Comparison of ENCODE assay signal across 15 mouse cellular contexts in genomic region chr11:71414403-71415140, GRCm38 (mm10).
DNase-seq lines count a peak whose midpoint lies in the region; ATAC-seq lines count a peak whose summit lies in the region.
"Had no signal": no experiment of that assay in that cellular context is flagged by ENCODE, and none has a peak within 500 bp of the region (broad histone marks: within the 10 kb centered on the region; RNA-seq: fewer than 3 reads in every experiment).

No protein-coding gene starts in this region.

- H3K4me2 ChIP-seq in neural tube, embryonic 11.5 days (ENCODE audit: low read depth) = no peak overlapping the region
- H3K4me2 ChIP-seq in hindbrain, embryonic 13.5 days = no peak overlapping the region
- no peak overlapping the region for H3K4me2 ChIP-seq in midbrain, embryonic 15.5 days
- H3K4me2 ChIP-seq in intestine, embryonic 15.5 days (replicated peaks) = no peak overlapping the region
- H3K4me2 ChIP-seq: liver, embryonic 13.5 days had no signal

- DNase-seq in neural tube, embryonic 11.5 days (ENCODE audit: low spot score) = peak; percentile 24
- DNase-seq in neural tube, embryonic 10.5 days (ENCODE audit: extremely low spot score, low spot score) = no peak
- DNase-seq in left cerebral cortex, adult 8-10 months (ENCODE audit: low spot score in 2 of 2) = no peak
- DNase-seq in adrenal gland, postnatal 14 days = no peak
- DNase-seq in ovary, postnatal 36 days (ENCODE audit: low spot score) = no peak
- DNase-seq: adrenal gland, postnatal 25 days; left cerebral cortex, postnatal 4 days; liver, embryonic 13.5 days; thymus, postnatal 25 days had no signal

- H3K9ac ChIP-seq in neural tube, embryonic 11.5 days (ENCODE audit: low read length) = no peak overlapping the region
- no peak overlapping the region for H3K9ac ChIP-seq in hindbrain, embryonic 13.5 days
- H3K9ac ChIP-seq in midbrain, embryonic 15.5 days = no peak overlapping the region
- H3K9ac ChIP-seq in intestine, embryonic 15.5 days = no peak overlapping the region
- H3K9ac ChIP-seq: liver, embryonic 13.5 days had no signal

- peak overlapping the region; percentile 11; the same call in 1 of the 2 replicates for H3K27ac ChIP-seq in neural tube, embryonic 11.5 days (ENCODE audit: low read depth, low read length)
- H3K27ac ChIP-seq in hindbrain, embryonic 13.5 days = peak overlapping the region; percentile 68
- no peak overlapping the region for H3K27ac ChIP-seq in midbrain, embryonic 15.5 days
- no peak overlapping the region for H3K27ac ChIP-seq in intestine, embryonic 15.5 days
- H3K27ac ChIP-seq: kidney, postnatal 0 days; liver, embryonic 13.5 days had no signal

- H3K27me3 ChIP-seq in neural tube, embryonic 11.5 days (ENCODE audit: control insufficient read depth, insufficient read depth, low read length) = no peaks in the 10 kb centered on the region
- no peaks in the 10 kb centered on the region for H3K27me3 ChIP-seq in hindbrain, embryonic 13.5 days
- no peaks in the 10 kb centered on the region for H3K27me3 ChIP-seq in midbrain, embryonic 15.5 days (replicated peaks)
- H3K27me3 ChIP-seq in intestine, embryonic 15.5 days (replicated peaks) = no peaks in the 10 kb centered on the region
- H3K27me3 ChIP-seq: liver, embryonic 13.5 days; megakaryocyte, embryonic 14.5 days had no signal

- ATAC-seq in neural tube, embryonic 11.5 days (ENCODE audit: insufficient read depth, low FRiP score, low TSS enrichment) = peak; percentile 75
- peak; percentile 90 for ATAC-seq in hindbrain, embryonic 13.5 days (ENCODE audit: low FRiP score)
- 0 out of 2 replicates have a peak, but pooled peaks have one; percentile 52 for ATAC-seq in midbrain, embryonic 15.5 days (replicated peaks)
- ATAC-seq in intestine, embryonic 15.5 days = no peak
- ATAC-seq: lung, postnatal 0 days had no signal

- no peaks in the 10 kb centered on the region for H3K9me3 ChIP-seq in neural tube, embryonic 11.5 days (ENCODE audit: control insufficient read depth, low read length)
- H3K9me3 ChIP-seq in hindbrain, embryonic 13.5 days = no peaks in the 10 kb centered on the region
- no peaks in the 10 kb centered on the region for H3K9me3 ChIP-seq in midbrain, embryonic 15.5 days
- H3K9me3 ChIP-seq in intestine, embryonic 15.5 days = no peaks in the 10 kb centered on the region
- H3K9me3 ChIP-seq: liver, embryonic 13.5 days had no signal

- no peak overlapping the region for H3K4me3 ChIP-seq in neural tube, embryonic 11.5 days (ENCODE audit: low read depth, low read length)
- no peak overlapping the region for H3K4me3 ChIP-seq in hindbrain, embryonic 13.5 days
- no peak overlapping the region for H3K4me3 ChIP-seq in midbrain, embryonic 15.5 days
- H3K4me3 ChIP-seq in intestine, embryonic 15.5 days (replicated peaks) = no peak overlapping the region
- H3K4me3 ChIP-seq: liver, embryonic 13.5 days; megakaryocyte, embryonic 14.5 days had no signal

- WGBS in neural tube, embryonic 11.5 days = 48% methylated on average over 9 of the region's 9 CpGs
- 48% methylated on average over 9 of the region's 9 CpGs for WGBS in hindbrain, embryonic 13.5 days
- WGBS in midbrain, embryonic 15.5 days = 53% methylated on average over 9 of the region's 9 CpGs
- 75% methylated on average over 9 of the region's 9 CpGs for WGBS in intestine, embryonic 15.5 days

- H3K4me1 ChIP-seq in neural tube, embryonic 11.5 days (ENCODE audit: control insufficient read depth, insufficient read depth, low read length) = peaks cover 8% of the 10 kb centered on the region; the same call in 1 of the 2 replicates
- H3K4me1 ChIP-seq in hindbrain, embryonic 13.5 days (replicated peaks) = peaks cover 15% of the 10 kb centered on the region
- H3K4me1 ChIP-seq in midbrain, embryonic 15.5 days = peaks cover 12% of the 10 kb centered on the region
- H3K4me1 ChIP-seq in intestine, embryonic 15.5 days (replicated peaks) = no peaks in the 10 kb centered on the region
- H3K4me1 ChIP-seq: liver, embryonic 13.5 days; megakaryocyte, embryonic 14.5 days had no signal

- H3K36me3 ChIP-seq in neural tube, embryonic 11.5 days (ENCODE audit: control insufficient read depth, insufficient read depth, low read length) = no peaks in the 10 kb centered on the region
- no peaks in the 10 kb centered on the region for H3K36me3 ChIP-seq in hindbrain, embryonic 13.5 days
- H3K36me3 ChIP-seq in midbrain, embryonic 15.5 days (replicated peaks) = no peaks in the 10 kb centered on the region
- H3K36me3 ChIP-seq in intestine, embryonic 15.5 days = no peaks in the 10 kb centered on the region
- H3K36me3 ChIP-seq: liver, embryonic 13.5 days had no signal

Comparison
In these comparisons a context has a peak if more than half of its experiments do, and no peak if none do; other contexts are left out.
1. H3K27ac ChIP-seq: peak in neural tube, embryonic 11.5 days (single experiment) and hindbrain, embryonic 13.5 days (single experiment); none in midbrain, embryonic 15.5 days (single experiment) and intestine, embryonic 15.5 days (single experiment).